Comparison of ENCODE assay signal across 13 mouse cellular contexts in the genomic region with DNA sequence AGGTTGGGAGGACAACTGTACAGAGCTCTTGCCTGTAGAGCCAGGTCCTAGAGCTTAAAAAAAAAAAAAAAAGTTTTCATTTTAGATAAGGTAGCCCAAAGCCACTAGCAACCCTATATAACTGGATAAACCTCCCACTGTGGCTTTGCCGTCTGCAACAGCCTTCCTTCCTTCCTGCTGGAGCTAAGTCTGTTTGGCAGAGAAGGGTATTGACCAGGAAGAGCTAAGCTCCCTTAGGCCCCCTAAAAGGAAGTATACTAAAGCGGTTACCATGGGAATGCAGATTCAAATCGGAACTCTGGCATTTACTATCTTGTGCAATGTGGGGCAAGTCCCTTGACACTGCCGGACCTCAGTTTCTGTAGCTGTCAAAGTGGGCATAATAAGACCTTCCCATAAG. TPM values are rescaled to one million over a fixed set of nuclear protein-coding genes. Genes with fewer than 3 reads are reported as not detected.
A peak's percentile ranks its signal among the peaks of the same experiment; 100 is the strongest.
DNase-seq lines count a peak whose midpoint lies in the region; ATAC-seq lines count a peak whose summit lies in the region.
"Had no signal": no experiment of that assay in that cellular context is flagged by ENCODE, and none has a peak within 500 bp of the region (broad histone marks: within the 10 kb centered on the region; RNA-seq: fewer than 3 reads in every experiment).

No protein-coding gene starts in this region.

- H3K4me2 ChIP-seq in heart, embryonic 13.5 days, result no peak overlapping the region
- H3K4me2 ChIP-seq in heart, embryonic 11.5 days, result no peak overlapping the region
- H3K4me2 ChIP-seq in heart, embryonic 16.5 days (ENCODE audit: low read depth, low read length), result 0 out of 2 replicates have a peak overlapping the region, but pooled peaks have one; percentile 0
- H3K4me2 ChIP-seq in midbrain, embryonic 13.5 days (replicated peaks), result no peak overlapping the region
- H3K4me2 ChIP-seq: limb, embryonic 12.5 days had no signal

- no peak overlapping the region for H3K9ac ChIP-seq in heart, embryonic 13.5 days
- no peak overlapping the region for H3K9ac ChIP-seq in heart, embryonic 11.5 days (ENCODE audit: low read depth, low read length)
- no peak overlapping the region for H3K9ac ChIP-seq in heart, embryonic 16.5 days (ENCODE audit: low read length)
- H3K9ac ChIP-seq in midbrain, embryonic 13.5 days (replicated peaks), result no peak overlapping the region
- H3K9ac ChIP-seq: limb, embryonic 12.5 days had no signal

- peaks cover 9% of the 10 kb centered on the region for H3K4me1 ChIP-seq in heart, embryonic 13.5 days
- H3K4me1 ChIP-seq in heart, embryonic 11.5 days (ENCODE audit: control insufficient read depth, insufficient read depth, low read length), result 0 out of 2 replicates have a peak, but pooled peaks cover 3% of the 10 kb centered on the region
- peaks cover 2% of the 10 kb centered on the region; the same call in 1 of the 2 replicates for H3K4me1 ChIP-seq in heart, embryonic 16.5 days (ENCODE audit: control insufficient read depth, insufficient read depth, low read length)
- H3K4me1 ChIP-seq in midbrain, embryonic 13.5 days (replicated peaks), result peaks cover 9% of the 10 kb centered on the region

- no peak overlapping the region for H3K4me3 ChIP-seq in heart, embryonic 13.5 days
- no peak overlapping the region for H3K4me3 ChIP-seq in heart, embryonic 11.5 days (ENCODE audit: low read depth, low read length)
- H3K4me3 ChIP-seq in heart, embryonic 16.5 days (ENCODE audit: low read length), result no peak overlapping the region
- H3K4me3 ChIP-seq in midbrain, embryonic 13.5 days (replicated peaks), result no peak overlapping the region
- H3K4me3 ChIP-seq: forebrain, embryonic 10.5 days; limb, embryonic 12.5 days had no signal

- peak overlapping the region; percentile 66; the same call in 1 of the 2 replicates for H3K27ac ChIP-seq in heart, embryonic 13.5 days (replicated peaks)
- no peak overlapping the region for H3K27ac ChIP-seq in heart, embryonic 11.5 days (ENCODE audit: low read depth, low read length)
- H3K27ac ChIP-seq in heart, embryonic 16.5 days (ENCODE audit: low read length), result 0 out of 2 replicates have a peak overlapping the region, but pooled peaks have one; percentile 26
- H3K27ac ChIP-seq in midbrain, embryonic 13.5 days, result no peak overlapping the region
- H3K27ac ChIP-seq: forebrain, embryonic 10.5 days; limb, embryonic 12.5 days had no signal

- DNase-seq in CD4-positive helper T cell, adult 2 months (ENCODE audit: low read depth, low spot score), result peak; percentile 67
- peak; percentile 57 for DNase-seq in lung, postnatal 25 days (ENCODE audit: low spot score)
- DNase-seq in layer of hippocampus, adult 18-20 months (ENCODE audit: low spot score in 2 of 2), result no peak
- DNase-seq in embryo, embryonic 10 days (ENCODE audit: low spot score), result no peak
- DNase-seq: adrenal gland, postnatal 10 days; cerebellum, postnatal 36 days; kidney, postnatal 36 days had no signal

- ATAC-seq in heart, embryonic 13.5 days (ENCODE audit: extremely low read depth, insufficient number of reproducible peaks, low FRiP score, low TSS enrichment), result no peak
- ATAC-seq in heart, embryonic 11.5 days (replicated peaks; ENCODE audit: insufficient number of reproducible peaks, low FRiP score, low TSS enrichment), result no peak
- ATAC-seq in heart, embryonic 16.5 days (replicated peaks; ENCODE audit: extremely low read depth, insufficient read depth, low FRiP score), result peak; percentile 55
- no peak for ATAC-seq in midbrain, embryonic 13.5 days

- H3K9me3 ChIP-seq in heart, embryonic 13.5 days, result no peaks in the 10 kb centered on the region
- no peaks in the 10 kb centered on the region for H3K9me3 ChIP-seq in heart, embryonic 11.5 days (replicated peaks; ENCODE audit: control insufficient read depth, low read length)
- H3K9me3 ChIP-seq in heart, embryonic 16.5 days (replicated peaks; ENCODE audit: control insufficient read depth, low read length), result no peaks in the 10 kb centered on the region
- H3K9me3 ChIP-seq in midbrain, embryonic 13.5 days, result no peaks in the 10 kb centered on the region
- H3K9me3 ChIP-seq: forebrain, embryonic 10.5 days; limb, embryonic 12.5 days had no signal

- WGBS in heart, embryonic 13.5 days, result 37% methylated on average over 4 of the region's 4 CpGs
- WGBS in heart, embryonic 11.5 days (ENCODE audit: insufficient replicate concordance), result 40% methylated on average over 4 of the region's 4 CpGs
- WGBS in heart, embryonic 16.5 days, result 30% methylated on average over 4 of the region's 4 CpGs
- WGBS in midbrain, embryonic 13.5 days, result 37% methylated on average over 4 of the region's 4 CpGs

- H3K36me3 ChIP-seq in heart, embryonic 13.5 days, result no peaks in the 10 kb centered on the region
- H3K36me3 ChIP-seq in heart, embryonic 11.5 days (ENCODE audit: control insufficient read depth, insufficient read depth, low read length), result no peaks in the 10 kb centered on the region
- H3K36me3 ChIP-seq in heart, embryonic 16.5 days (ENCODE audit: control insufficient read depth, insufficient read depth), result no peaks in the 10 kb centered on the region
- no peaks in the 10 kb centered on the region for H3K36me3 ChIP-seq in midbrain, embryonic 13.5 days
- H3K36me3 ChIP-seq: forebrain, embryonic 10.5 days; limb, embryonic 12.5 days had no signal

- peaks cover 16% of the 10 kb centered on the region for H3K27me3 ChIP-seq in heart, embryonic 13.5 days (replicated peaks)
- peaks cover 8% of the 10 kb centered on the region for H3K27me3 ChIP-seq in heart, embryonic 11.5 days (ENCODE audit: control insufficient read depth, insufficient read depth, low read length)
- H3K27me3 ChIP-seq in heart, embryonic 16.5 days (ENCODE audit: control insufficient read depth, insufficient read depth, low read length), result 0 out of 2 replicates have a peak, but pooled peaks cover 3% of the 10 kb centered on the region
- H3K27me3 ChIP-seq in midbrain, embryonic 13.5 days, result peaks cover 8% of the 10 kb centered on the region

RNA-seq across cellular contexts. Expression of a gene that starts 5.4 kb away (rescaled TPM):
- polyA plus RNA-seq in heart, embryonic 13.5 days (2015; fragmentation: Nextera tagmentation; extraction: Ambion mirVana), result 6.9 and 8.4 TPM in 2 replicates
- polyA plus RNA-seq in heart, embryonic 11.5 days (2014; fragmentation: Nextera tagmentation; extraction: Ambion mirVana), result 5.8 and 6.4 TPM in 2 replicates
- 17.9 and 32.7 TPM in 2 replicates for polyA plus RNA-seq in heart, embryonic 16.5 days (2015; fragmentation: Nextera tagmentation; extraction: Ambion mirVana)
- 3.0 and 4.7 TPM in 2 replicates for polyA plus RNA-seq in midbrain, embryonic 13.5 days (2015; fragmentation: Nextera tagmentation; extraction: Ambion mirVana)
- 1 to 10 TPM; 2.2 to 2.4 TPM for total RNA-seq in layer of hippocampus, adult 18-20 months (2021)

RNA-seq across cellular contexts. Expression of a gene that starts 9.1 kb away (rescaled TPM):
- 0.94 and 1.1 TPM in 2 replicates for polyA plus RNA-seq in heart, embryonic 13.5 days (2015; fragmentation: Nextera tagmentation; extraction: Ambion mirVana)
- polyA plus RNA-seq in heart, embryonic 11.5 days (2014; fragmentation: Nextera tagmentation; extraction: Ambion mirVana), result 1.4 and 1.7 TPM in 2 replicates
- 0.72 and 0.80 TPM in 2 replicates for polyA plus RNA-seq in heart, embryonic 16.5 days (2015; fragmentation: Nextera tagmentation; extraction: Ambion mirVana)
- polyA plus RNA-seq in midbrain, embryonic 13.5 days (2015; fragmentation: Nextera tagmentation; extraction: Ambion mirVana), result 9.1 and 11.8 TPM in 2 replicates
- total RNA-seq in layer of hippocampus, adult 18-20 months (2021), result 10 to 100 TPM; 75.5 to 81.1 TPM

RNA-seq across cellular contexts. Expression of a gene that starts 49.9 kb away (rescaled TPM):
- 73.4 and 75.1 TPM in 2 replicates for polyA plus RNA-seq in heart, embryonic 13.5 days (2015; fragmentation: Nextera tagmentation; extraction: Ambion mirVana)
- polyA plus RNA-seq in heart, embryonic 11.5 days (2014; fragmentation: Nextera tagmentation; extraction: Ambion mirVana), result 70.2 and 81.4 TPM in 2 replicates
- polyA plus RNA-seq in heart, embryonic 16.5 days (2015; fragmentation: Nextera tagmentation; extraction: Ambion mirVana), result 78.9 and 79.9 TPM in 2 replicates
- 97.9 and 99.2 TPM in 2 replicates for polyA plus RNA-seq in midbrain, embryonic 13.5 days (2015; fragmentation: Nextera tagmentation; extraction: Ambion mirVana)
- 10 to 100 TPM; 64.9 to 69.3 TPM for total RNA-seq in layer of hippocampus, adult 18-20 months (2021)

RNA-seq across cellular contexts. Expression of a gene that starts 50.2 kb away (rescaled TPM):
- polyA plus RNA-seq in heart, embryonic 13.5 days (2015; fragmentation: Nextera tagmentation; extraction: Ambion mirVana), result 49.9 and 54.2 TPM in 2 replicates
- polyA plus RNA-seq in heart, embryonic 11.5 days (2014; fragmentation: Nextera tagmentation; extraction: Ambion mirVana), result 46.4 and 54.3 TPM in 2 replicates
- polyA plus RNA-seq in heart, embryonic 16.5 days (2015; fragmentation: Nextera tagmentation; extraction: Ambion mirVana), result 41.3 and 50.1 TPM in 2 replicates
- polyA plus RNA-seq in midbrain, embryonic 13.5 days (2015; fragmentation: Nextera tagmentation; extraction: Ambion mirVana), result 43.4 and 49.5 TPM in 2 replicates
- total RNA-seq in layer of hippocampus, adult 18-20 months (2021), result 10 to 100 TPM; 21.4 to 22.1 TPM

Comparison
In these comparisons a context has a peak if more than half of its experiments do, and no peak if none do; other contexts are left out.
1. H3K27ac ChIP-seq: peak in heart, embryonic 13.5 days (single experiment) and heart, embryonic 16.5 days (single experiment); none in heart, embryonic 11.5 days (single experiment) and midbrain, embryonic 13.5 days (single experiment).
2. DNase-seq: peak in CD4-positive helper T cell, adult 2 months (single experiment) and lung, postnatal 25 days (single experiment); none in layer of hippocampus, adult 18-20 months (0 of 2) and embryo, embryonic 10 days (single experiment).